Mouse (Mus musculus) intestine, embryonic 14.5 days (tissue): ENCODE results near the gene Ncstn. TPM values are rescaled to one million over a fixed set of nuclear protein-coding genes. Genes with fewer than 3 reads are reported as not detected.

Experiments used
- ATAC-seq: fragments of 200-750 bp; cut with Nextera tagmentation; replicated peaks from 2 replicates; pipeline ENCODE4 v1.8.0; 2017; ENCODE audit warnings: low read depth, moderate number of reproducible peaks, moderate TSS enrichment, moderate library complexity; ENCODE audit not compliant: low FRiP score, low TSS enrichment
- DNase-seq: peaks from one replicate; pipeline ENCODE4 v3.0.0-alpha.2; 2018; ENCODE audit warnings: low spot score
- H3K27ac ChIP-seq: fragments of 300-500 bp; sonication (generic); 2 replicates; pipeline ENCODE4 v1.5.1; 2014; ENCODE audit warnings: low read depth, mild to moderate bottlenecking, control low read depth
- H3K27me3 ChIP-seq: fragments of 300-500 bp; sonication (generic); replicated peaks from 2 replicates; pipeline ENCODE4 v1.6.1; 2014; ENCODE audit warnings: low read length, control low read depth; ENCODE audit not compliant: control insufficient read depth, insufficient read depth
- H3K36me3 ChIP-seq: fragments of 300-500 bp; sonication (generic); 2 replicates; pipeline ENCODE4 v1.6.1; 2014; ENCODE audit warnings: low read length, control low read depth; ENCODE audit not compliant: control insufficient read depth, insufficient read depth
- H3K4me1 ChIP-seq: fragments of 300-500 bp; sonication (generic); replicated peaks from 2 replicates; pipeline ENCODE4 v1.6.1; 2014; ENCODE audit warnings: low read length, control low read depth, mixed read lengths; ENCODE audit not compliant: control insufficient read depth, insufficient read depth
- H3K4me2 ChIP-seq: fragments of 300-500 bp; sonication (generic); 2 replicates; pipeline ENCODE4 v1.6.1; 2014; ENCODE audit warnings: low read length
- H3K4me3 ChIP-seq: fragments of 300-500 bp; sonication (generic); 2 replicates; pipeline ENCODE4 v1.5.1; 2014; ENCODE audit warnings: low read depth, low read length, control low read depth, mixed read lengths
- H3K9ac ChIP-seq: fragments of 300-500 bp; sonication (generic); 2 replicates; pipeline ENCODE4 v1.6.1; 2014; ENCODE audit warnings: mild to moderate bottlenecking, low read length
- H3K9me3 ChIP-seq: fragments of 300-500 bp; sonication (generic); 2 replicates; pipeline ENCODE4 v1.6.1; 2016; ENCODE audit warnings: low read length, control low read depth; ENCODE audit not compliant: control insufficient read depth
- WGBS: fragments of 180-500 bp; shearing (Covaris S2); extraction: QIAGEN DNeasy Blood & Tissue Kit; methylation state at CpG from one replicate; pipeline ENCODE4 v1.1.7; 2014; 5-methylcytosine and 5-hydroxymethylcytosine counted together
- polyA plus RNA-seq: library from polyadenylated mRNA; unstranded; fragments of >200 nt; fragmentation: Nextera tagmentation; extraction: Ambion mirVana; gene quantifications from 2 replicates; pipeline ENCODE4 v1.2.1, GENCODE M21; 2014

Ncstn gene
- polyA plus RNA-seq, 1 experiment from 2014 or later = 140 TPM

GRCm38 (mm10) chr1:172122671-172123070 is 40.1 kb upstream of the Ncstn start:
- H3K4me2 ChIP-seq = no peak overlapping the region
- H3K27ac ChIP-seq = no peak overlapping the region
- peaks cover 4% of the 10 kb centered on the region for H3K4me1 ChIP-seq
- peaks cover 61% of the 10 kb centered on the region for H3K36me3 ChIP-seq
- no peaks in the 10 kb centered on the region for H3K27me3 ChIP-seq
- no peak for ATAC-seq
- no peak overlapping the region for H3K4me3 ChIP-seq
- WGBS = 93% methylated on average over 2 of the region's 2 CpGs
- no peaks in the 10 kb centered on the region for H3K9me3 ChIP-seq
- no peak overlapping the region for H3K9ac ChIP-seq
- DNase-seq = no peak

GRCm38 (mm10) chr1:172119720-172120119 is 37.1 kb upstream of the Ncstn start:
- Histone ChIP-seq H3K4me1 (no peaks in the 10 kb centered on the region), H3K9me3 (no peaks in the 10 kb centered on the region), H3K4me3 (no peak overlapping the region), H3K27me3 (no peaks in the 10 kb centered on the region), H3K4me2 (no peak overlapping the region), H3K9ac (no peak overlapping the region), H3K36me3 (peaks cover 91% of the 10 kb centered on the region), H3K27ac (no peak overlapping the region)
- DNase-seq (no peak), ATAC-seq (0 out of 2 replicates have a peak, but pooled peaks have one; percentile 50)
- 53% methylated on average over 3 of the region's 3 CpGs for WGBS

GRCm38 (mm10) chr1:172119100-172119499 is 36.5 kb upstream of the Ncstn start:
- no peaks in the 10 kb centered on the region for H3K4me1 ChIP-seq
- peaks cover 97% of the 10 kb centered on the region for H3K36me3 ChIP-seq
- H3K4me3 ChIP-seq = no peak overlapping the region
- no peak overlapping the region for H3K4me2 ChIP-seq
- ATAC-seq (no peak), DNase-seq (no peak)
- WGBS = 76% methylated on average over 6 of the region's 6 CpGs
- no peaks in the 10 kb centered on the region for H3K9me3 ChIP-seq
- H3K9ac ChIP-seq = no peak overlapping the region
- H3K27ac ChIP-seq = no peak overlapping the region
- no peaks in the 10 kb centered on the region for H3K27me3 ChIP-seq

DNA sequence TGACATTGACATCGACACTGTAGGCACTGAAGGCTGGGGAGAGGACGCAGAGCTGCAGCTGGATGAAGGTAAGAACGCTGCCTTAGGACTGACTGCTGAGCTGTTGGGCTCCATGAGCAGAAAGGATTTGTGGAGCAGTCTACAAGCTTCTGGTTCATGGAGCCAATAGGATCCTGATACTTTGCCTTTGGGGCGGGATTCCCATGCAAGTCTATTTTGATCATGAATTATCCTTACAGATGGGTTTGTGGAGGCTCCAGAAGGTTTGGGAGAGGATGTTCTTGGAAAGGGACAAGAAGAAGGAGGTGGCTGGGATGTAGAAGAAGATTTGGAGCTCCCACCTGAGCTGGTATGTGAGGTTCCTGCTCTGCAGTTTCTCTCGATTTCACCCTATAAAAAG is 34.4 kb upstream of the Ncstn start:
- Histone ChIP-seq H3K27ac (no peak overlapping the region), H3K9ac (no peak overlapping the region), H3K4me2 (no peak overlapping the region), H3K9me3 (no peaks in the 10 kb centered on the region), H3K4me1 (no peaks in the 10 kb centered on the region), H3K4me3 (no peak overlapping the region), H3K27me3 (no peaks in the 10 kb centered on the region), H3K36me3 (peaks cover 100% of the 10 kb centered on the region)
- DNase-seq (no peak), ATAC-seq (no peak)
- 89% methylated on average over 5 of the region's 5 CpGs for WGBS

- Histone ChIP-seq H3K4me3 (no peak overlapping the region), H3K27me3 (no peaks in the 10 kb centered on the region), H3K36me3 (peaks cover 100% of the 10 kb centered on the region), H3K4me1 (no peaks in the 10 kb centered on the region), H3K27ac (no peak overlapping the region), H3K9ac (no peak overlapping the region), H3K4me2 (no peak overlapping the region), H3K9me3 (no peaks in the 10 kb centered on the region)
- 85% methylated on average over 10 of the region's 10 CpGs for WGBS
- DNase-seq (no peak), ATAC-seq (no peak)
These were observed 25.3 kb upstream of the Ncstn start for GRCm38 (mm10) chr1:172107777-172108477.

DNA sequence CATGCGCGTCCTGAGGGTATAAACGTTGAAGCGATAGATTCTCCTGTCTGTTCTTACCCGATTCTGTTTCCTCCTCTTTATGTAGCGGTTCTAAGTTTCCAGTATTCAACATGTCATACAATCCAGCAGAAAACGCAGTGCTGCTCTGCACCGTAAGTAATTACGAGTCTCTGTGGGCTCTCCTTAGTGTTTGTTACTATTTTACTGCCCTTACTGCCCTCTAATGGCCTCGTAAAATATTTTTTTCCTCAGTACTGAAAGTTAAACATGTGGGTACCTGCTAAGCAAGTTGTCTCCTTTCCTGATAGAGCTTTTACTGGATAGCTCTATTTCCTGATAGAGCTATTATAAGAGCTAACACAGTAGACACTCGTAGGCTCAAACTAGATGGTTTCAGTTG is 22.5 kb upstream of the Ncstn start:
- H3K36me3 ChIP-seq = peaks cover 98% of the 10 kb centered on the region
- DNase-seq (no peak), ATAC-seq (no peak)
- H3K4me1 ChIP-seq = no peaks in the 10 kb centered on the region
- no peaks in the 10 kb centered on the region for H3K9me3 ChIP-seq
- no peak overlapping the region for H3K27ac ChIP-seq
- H3K9ac ChIP-seq = no peak overlapping the region
- H3K4me3 ChIP-seq = no peak overlapping the region
- no peaks in the 10 kb centered on the region for H3K27me3 ChIP-seq
- no peak overlapping the region for H3K4me2 ChIP-seq
- WGBS = 67% methylated on average over 11 of the region's 11 CpGs

GRCm38 (mm10) chr1:172103619-172104018 is 21.0 kb upstream of the Ncstn start:
- no peak for DNase-seq
- H3K27ac ChIP-seq = no peak overlapping the region
- H3K4me3 ChIP-seq = no peak overlapping the region
- no peaks in the 10 kb centered on the region for H3K27me3 ChIP-seq
- no peak overlapping the region for H3K4me2 ChIP-seq
- ATAC-seq = no peak
- no peaks in the 10 kb centered on the region for H3K4me1 ChIP-seq
- H3K9me3 ChIP-seq = no peaks in the 10 kb centered on the region
- no peak overlapping the region for H3K9ac ChIP-seq
- H3K36me3 ChIP-seq = peaks cover 96% of the 10 kb centered on the region
- WGBS = 82% methylated on average over 4 of the region's 4 CpGs

DNA sequence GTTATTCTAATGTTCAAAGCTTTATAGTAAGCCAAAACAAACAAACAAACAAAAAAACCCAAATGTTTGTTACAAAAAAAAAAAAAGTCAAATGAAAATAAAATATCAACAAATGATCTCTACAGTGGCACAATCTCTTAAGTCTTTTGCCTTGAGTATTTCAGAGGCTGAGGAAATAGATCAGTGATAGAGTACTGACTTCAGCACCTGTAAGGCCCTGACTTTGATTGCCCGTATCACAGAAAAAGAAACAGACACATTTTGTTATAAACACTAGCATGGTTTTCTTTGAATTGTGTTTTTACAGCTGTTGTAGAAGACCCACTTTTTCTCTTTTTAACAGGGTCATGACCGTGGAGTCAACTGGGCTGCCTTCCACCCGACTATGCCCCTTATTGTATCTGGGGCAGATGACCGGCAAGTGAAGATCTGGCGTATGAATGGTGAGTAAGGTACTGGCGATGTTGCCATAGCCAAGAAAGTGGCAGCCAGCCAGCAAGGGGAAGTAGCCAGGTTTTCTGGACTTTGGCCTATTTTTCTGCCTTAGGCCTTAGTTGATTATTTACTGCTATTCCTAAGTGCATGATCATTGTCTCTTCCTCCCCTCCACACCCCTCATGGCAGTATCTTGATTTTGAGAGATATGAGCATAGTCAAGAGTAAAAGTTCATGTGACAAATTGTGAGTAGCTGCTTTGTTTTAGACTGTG is 16.9 kb upstream of the Ncstn start:
- ATAC-seq (no peak), DNase-seq (no peak)
- no peaks in the 10 kb centered on the region for H3K27me3 ChIP-seq
- no peak overlapping the region for H3K27ac ChIP-seq
- no peak overlapping the region for H3K4me3 ChIP-seq
- 75% methylated on average over 6 of the region's 6 CpGs for WGBS
- H3K4me2 ChIP-seq = no peak overlapping the region
- H3K4me1 ChIP-seq = no peaks in the 10 kb centered on the region
- H3K9me3 ChIP-seq = no peaks in the 10 kb centered on the region
- H3K36me3 ChIP-seq = peaks cover 90% of the 10 kb centered on the region
- no peak overlapping the region for H3K9ac ChIP-seq

DNA sequence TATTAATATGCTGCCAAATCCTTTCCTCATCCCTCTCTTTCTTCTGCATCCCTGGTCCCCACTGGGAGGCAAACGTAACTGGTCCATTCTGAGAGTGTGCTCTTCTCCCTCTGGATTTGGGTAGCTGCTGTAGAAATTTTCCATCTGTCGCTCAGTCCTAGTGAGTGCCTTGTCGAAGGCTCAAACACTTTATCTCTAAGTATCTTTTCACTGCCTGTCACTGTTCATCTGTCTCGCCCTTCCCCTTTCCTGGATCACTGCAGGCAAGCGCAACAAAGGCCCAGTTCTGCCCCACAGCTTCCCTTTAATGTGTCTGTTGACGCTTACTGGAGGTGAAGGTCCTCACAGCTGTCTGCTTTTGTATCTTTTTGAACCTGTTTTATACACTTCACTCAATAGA is 12.6 kb upstream of the Ncstn start:
- H3K4me2 ChIP-seq = no peak overlapping the region
- H3K27ac ChIP-seq = no peak overlapping the region
- ATAC-seq (no peak), DNase-seq (no peak)
- H3K9ac ChIP-seq = no peak overlapping the region
- H3K36me3 ChIP-seq = peaks cover 87% of the 10 kb centered on the region
- H3K9me3 ChIP-seq = no peaks in the 10 kb centered on the region
- WGBS = 85% methylated on average over 6 of the region's 6 CpGs
- no peaks in the 10 kb centered on the region for H3K4me1 ChIP-seq
- no peaks in the 10 kb centered on the region for H3K27me3 ChIP-seq
- H3K4me3 ChIP-seq = no peak overlapping the region
